Mouse (Mus musculus) gastrocnemius, postnatal 25 days (tissue): ENCODE results near the gene Pld5. TPM values are rescaled to one million over a fixed set of nuclear protein-coding genes. Genes with fewer than 3 reads are reported as not detected.
A peak's percentile ranks its signal among the peaks of the same experiment; 100 is the strongest.

ENCODE experiments used
- DNase-seq: peaks from one replicate; pipeline ENCODE4 v3.0.0; 2022
- total RNA-seq, 2 experiments: library from RNA; stranded (reverse); gene quantifications; 1 replicate in 1 of 2; 2 replicates in 1 of 2; pipeline ENCODE4 v1.2.3; 2021

Pld5 gene
- total RNA-seq, 2 experiments from 2014 or later, result 1.0 to 1.3 TPM

DNA sequence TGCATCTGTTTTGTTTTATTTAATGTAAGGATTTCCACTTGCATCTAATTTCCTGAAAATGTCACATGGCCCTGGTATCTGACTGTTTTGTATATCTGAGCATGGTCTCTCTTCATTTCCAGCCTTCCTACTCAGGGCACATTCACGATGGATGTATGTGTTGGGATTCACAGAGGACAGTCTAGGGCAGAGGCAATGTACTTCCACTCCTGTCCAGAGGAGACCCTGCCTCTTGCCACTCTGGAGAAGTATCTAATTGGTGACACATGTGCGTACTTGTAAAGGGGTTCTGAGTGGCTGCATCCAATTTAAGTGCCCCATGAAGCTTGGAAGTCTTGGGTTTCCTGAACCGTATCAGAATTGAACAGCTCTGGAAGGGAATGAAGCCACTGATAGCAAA, 324.7 kb downstream of the Pld5 start:
- no peak for DNase-seq

DNA sequence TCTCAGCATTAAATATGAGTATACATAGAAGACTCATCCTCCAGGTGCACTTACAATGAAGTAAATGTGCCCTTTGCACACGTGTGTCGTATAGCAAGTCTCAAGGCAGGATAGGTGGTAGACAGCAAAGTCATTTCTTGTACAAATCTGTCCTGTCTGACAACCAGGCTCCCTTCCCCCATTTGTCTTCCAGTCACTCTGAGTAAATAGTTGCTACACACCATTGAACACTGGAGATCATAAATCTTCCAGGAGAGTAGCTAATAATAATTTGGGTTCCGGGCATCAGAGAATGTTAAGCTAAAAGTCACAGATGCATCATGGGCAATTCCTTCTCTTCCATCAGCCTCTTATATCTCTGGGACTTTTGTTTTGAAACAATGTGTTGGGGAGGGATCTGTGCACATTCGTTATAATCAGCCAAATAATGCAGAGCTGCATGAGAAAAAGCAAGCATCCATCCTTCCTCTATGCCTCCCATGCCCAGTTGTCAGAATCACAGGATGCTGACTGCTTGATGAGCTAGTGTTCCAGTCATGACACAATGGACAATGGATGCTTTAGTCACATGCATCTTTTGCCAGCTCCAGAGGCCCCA, 328.3 kb downstream of the Pld5 start:
- DNase-seq, result no peak

DNA sequence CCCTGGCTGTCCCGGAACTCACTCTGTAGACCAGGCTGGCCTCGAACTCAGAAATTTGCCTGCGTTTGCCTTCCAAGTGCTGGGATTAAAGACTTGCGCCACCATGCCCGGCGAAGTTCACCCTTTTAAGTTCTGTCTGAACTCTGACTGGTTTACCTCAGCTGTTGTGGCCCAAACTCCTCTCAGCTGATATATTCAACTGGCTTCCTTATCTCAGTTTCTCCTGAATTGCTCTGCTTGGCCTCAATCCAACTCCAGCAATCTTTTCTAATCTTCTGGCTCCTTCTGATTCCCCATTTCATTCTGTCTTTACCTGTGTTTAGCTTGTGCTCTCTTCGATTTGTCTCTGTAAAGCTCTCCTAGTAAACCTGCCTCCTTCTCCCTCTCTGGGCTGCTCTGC, 331.9 kb downstream of the Pld5 start:
- DNase-seq, result no peak

GRCm38 (mm10) chr1:175938731-175939130, 336.4 kb downstream of the Pld5 start:
- no peak for DNase-seq

DNA sequence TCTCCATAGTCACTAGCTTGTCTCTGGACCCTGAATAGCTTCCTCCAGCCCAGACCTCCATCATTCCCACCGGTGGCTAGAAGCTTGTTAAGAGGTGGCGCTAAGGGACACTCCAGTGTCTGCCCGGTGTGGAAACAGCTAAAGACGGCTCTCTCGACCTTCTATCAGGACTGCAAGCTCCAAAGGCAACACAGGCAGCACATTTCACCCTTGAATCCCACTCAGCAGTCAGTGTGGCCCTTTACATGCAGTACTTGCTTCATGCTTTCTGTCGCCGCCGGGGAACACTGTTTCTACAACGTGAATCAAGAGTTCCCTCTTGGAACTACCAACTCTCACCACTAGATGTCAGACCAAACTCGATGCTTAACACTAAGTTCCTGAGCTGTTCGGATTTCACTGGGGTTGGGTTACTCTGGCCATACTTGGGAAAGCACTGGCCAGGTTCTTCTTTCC, 338.8 kb downstream of the Pld5 start:
- DNase-seq, result no peak

- DNase-seq, result peak; percentile 38
Measured at GRCm38 (mm10) chr1:175931391-175931790, 343.7 kb downstream of the Pld5 start.

GRCm38 (mm10) chr1:175923848-175924787, 351.0 kb downstream of the Pld5 start:
- peak; percentile 26 for DNase-seq

DNA sequence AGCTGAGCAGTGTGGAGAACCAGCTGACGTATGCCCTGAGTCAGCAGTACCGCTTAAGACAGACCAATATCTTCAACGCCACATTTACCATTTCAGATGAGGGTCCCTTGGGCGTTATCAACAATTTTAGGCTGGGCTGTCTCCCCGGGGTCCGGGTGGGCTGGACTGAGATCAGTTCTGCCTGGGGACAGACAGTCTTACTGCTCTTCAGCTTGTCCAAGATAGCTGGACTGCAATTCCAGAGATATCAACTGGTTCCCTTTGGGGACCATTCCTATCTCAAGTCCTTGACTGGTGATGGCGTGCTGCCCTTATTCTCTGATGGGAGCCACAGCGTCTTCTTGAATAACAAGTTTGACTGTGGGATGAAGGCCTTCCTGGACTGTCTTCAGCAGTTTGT, 354.0 kb downstream of the Pld5 start:
- DNase-seq, result no peak

GRCm38 (mm10) chr1:175920029-175920428, 355.1 kb downstream of the Pld5 start, which contains the start of gene Gm38100:
TSS of gene Gm38100 (plus strand) at chr1:175920329.
- no peak for DNase-seq

- no peak for DNase-seq
Measured at GRCm38 (mm10) chr1:175913728-175914303, 361.3 kb downstream of the Pld5 start.
